Mouse (Mus musculus) forebrain, embryonic 12.5 days (tissue): Measurements from ENCODE around the gene Nlrp9b. TPM values are rescaled to one million over a fixed set of nuclear protein-coding genes. Genes with fewer than 3 reads are reported as not detected.
"Not testable (repeated sequence)": the region's sequence is repeated elsewhere in the genome, so short reads cannot be mapped to it uniquely, and the experiment has no call there.

Experiments
- ATAC-seq: fragments of 200-750 bp; cut with Nextera tagmentation; 2 replicates; pipeline ENCODE4 v1.8.0; 2017; ENCODE audit warnings: moderate TSS enrichment; ENCODE audit not compliant: low FRiP score
- H3K27ac ChIP-seq: fragments of 300-500 bp; sonication (generic); 2 replicates; pipeline ENCODE4 v1.5.1; 2016; ENCODE audit warnings: mild to moderate bottlenecking
- H3K27me3 ChIP-seq: fragments of 300-500 bp; sonication (generic); 2 replicates; pipeline ENCODE4 v1.6.1; 2016; ENCODE audit warnings: mild to moderate bottlenecking
- H3K36me3 ChIP-seq: fragments of 300-500 bp; sonication (generic); replicated peaks from 2 replicates; pipeline ENCODE4 v1.6.1; 2016; ENCODE audit warnings: mild to moderate bottlenecking
- H3K4me1 ChIP-seq: fragments of 300-500 bp; sonication (generic); 2 replicates; pipeline ENCODE4 v1.6.1; 2016
- H3K4me2 ChIP-seq: fragments of 300-500 bp; sonication (generic); 2 replicates; pipeline ENCODE4 v1.6.1; 2016; ENCODE audit warnings: mild to moderate bottlenecking, moderate library complexity
- H3K4me3 ChIP-seq: fragments of 300-500 bp; sonication (generic); replicated peaks from 2 replicates; pipeline ENCODE4 v1.5.1; 2016; ENCODE audit warnings: mild to moderate bottlenecking
- H3K9ac ChIP-seq: fragments of 300-500 bp; sonication (generic); 2 replicates; pipeline ENCODE4 v1.6.1; 2016; ENCODE audit warnings: mild to moderate bottlenecking
- H3K9me3 ChIP-seq: fragments of 300-500 bp; sonication (generic); 2 replicates; pipeline ENCODE4 v1.6.1; 2016
- WGBS: fragments of 180-500 bp; shearing (Covaris S2); methylation state at CpG from one replicate; pipeline ENCODE4 v1.1.7; 2016; 5-methylcytosine and 5-hydroxymethylcytosine counted together
- polyA plus RNA-seq: library from polyadenylated mRNA; unstranded; fragments of >200 nt; fragmentation: Nextera tagmentation; extraction: Ambion mirVana; gene quantifications from 2 replicates; pipeline ENCODE4 v1.2.1, GENCODE M21; 2016

The Nlrp9b gene
- not detected in 2 replicates for polyA plus RNA-seq

- H3K9ac ChIP-seq, H3K4me3 ChIP-seq, H3K27me3 ChIP-seq, H3K36me3 ChIP-seq, H3K4me1 ChIP-seq, ATAC-seq, H3K4me2 ChIP-seq, H3K27ac ChIP-seq: not testable (repeated sequence)
- peaks cover 11% of the 10 kb centered on the region for H3K9me3 ChIP-seq
- 67% methylated on average over 7 of the region's 8 CpGs for WGBS
These were observed at the start of gene Nlrp9b for GRCm38 (mm10) chr7:19991165-19991564. Gene Nlrp9b, plus strand, starts transcription at chr7:19991465.

- WGBS = 92% methylated on average over 8 of the region's 8 CpGs
- H3K27ac ChIP-seq = no peak overlapping the region
These were observed 46.6 kb upstream of the Nlrp9b start for GRCm38 (mm10) chr7:19944709-19945108.

GRCm38 (mm10) chr7:19945201-19945600 lies 46.1 kb upstream of the Nlrp9b start:
- Histone ChIP-seq H3K9me3 (no peaks in the 10 kb centered on the region; the same call in 1 of the 2 replicates), H3K27me3 (no peaks in the 10 kb centered on the region), H3K4me3 (no peak overlapping the region), H3K36me3 (no peaks in the 10 kb centered on the region), H3K27ac (no peak overlapping the region), H3K4me1 (no peaks in the 10 kb centered on the region), H3K9ac (no peak overlapping the region), H3K4me2 (no peak overlapping the region)
- WGBS = 85% methylated on average over 5 of the region's 5 CpGs
- no peak for ATAC-seq

More at GRCm38 (mm10) chr7:19944709-19945108, 46.6 kb upstream of the Nlrp9b start:
- Histone ChIP-seq H3K4me1 (no peaks in the 10 kb centered on the region), H3K36me3 (no peaks in the 10 kb centered on the region), H3K27me3 (no peaks in the 10 kb centered on the region), H3K4me2 (no peak overlapping the region), H3K9me3 (no peaks in the 10 kb centered on the region; the same call in 1 of the 2 replicates), H3K9ac (no peak overlapping the region), H3K4me3 (no peak overlapping the region)
- ATAC-seq = no peak

- H3K4me2 ChIP-seq = no peak overlapping the region
- no peaks in the 10 kb centered on the region for H3K36me3 ChIP-seq
- H3K4me1 ChIP-seq = no peaks in the 10 kb centered on the region
- ATAC-seq = no peak
- no peaks in the 10 kb centered on the region; the same call in 1 of the 2 replicates for H3K9me3 ChIP-seq
- no peak overlapping the region for H3K4me3 ChIP-seq
- no peak overlapping the region for H3K27ac ChIP-seq
- H3K27me3 ChIP-seq = no peaks in the 10 kb centered on the region
- WGBS = 88% methylated on average over 13 of the region's 13 CpGs
- H3K9ac ChIP-seq = no peak overlapping the region
These were observed 45.3 kb upstream of the Nlrp9b start for GRCm38 (mm10) chr7:19945821-19946515.

- 83% methylated on average over 12 of the region's 12 CpGs for WGBS
- H3K4me2 ChIP-seq = no peak overlapping the region
These were observed 42.3 kb upstream of the Nlrp9b start for GRCm38 (mm10) chr7:19948956-19949355.

GRCm38 (mm10) chr7:19949996-19950395 lies 41.3 kb upstream of the Nlrp9b start:
- no peaks in the 10 kb centered on the region for H3K9me3 ChIP-seq
- no peaks in the 10 kb centered on the region for H3K36me3 ChIP-seq
- no peak overlapping the region for H3K4me3 ChIP-seq
- no peaks in the 10 kb centered on the region; the same call in 1 of the 2 replicates for H3K4me1 ChIP-seq
- no peak overlapping the region for H3K9ac ChIP-seq
- no peak overlapping the region for H3K4me2 ChIP-seq
- no peak overlapping the region for H3K27ac ChIP-seq
- WGBS = 61% methylated on average over 10 of the region's 10 CpGs
- ATAC-seq = no peak
- H3K27me3 ChIP-seq = no peaks in the 10 kb centered on the region

More at GRCm38 (mm10) chr7:19948956-19949355, 42.3 kb upstream of the Nlrp9b start:
- ATAC-seq = no peak
- Histone ChIP-seq H3K36me3 (no peaks in the 10 kb centered on the region), H3K9ac (no peak overlapping the region), H3K27me3 (no peaks in the 10 kb centered on the region), H3K4me1 (no peaks in the 10 kb centered on the region; the same call in 1 of the 2 replicates), H3K4me3 (no peak overlapping the region), H3K27ac (no peak overlapping the region), H3K9me3 (no peaks in the 10 kb centered on the region; the same call in 1 of the 2 replicates)

GRCm38 (mm10) chr7:19950589-19950988 lies 40.7 kb upstream of the Nlrp9b start, which contains the start of gene Igsf23:
Gene Igsf23, minus strand, starts transcription at chr7:19950756.
- no peak within 1 kb of the TSS for H3K9ac ChIP-seq
- no peaks in the 10 kb centered on the region; the same call in 1 of the 2 replicates for H3K4me1 ChIP-seq
- no peak within 1 kb of the TSS for H3K4me2 ChIP-seq
- H3K36me3 ChIP-seq = no peaks in the 10 kb centered on the region
- no peaks in the 10 kb centered on the region for H3K9me3 ChIP-seq
- no peak within 1 kb of the TSS for H3K4me3 ChIP-seq
- 59% methylated on average over 9 of the region's 9 CpGs for WGBS
- no peak for ATAC-seq
- no peak within 1 kb of the TSS for H3K27ac ChIP-seq
- H3K27me3 ChIP-seq = no peaks in the 10 kb centered on the region

- H3K9ac ChIP-seq = no peak overlapping the region
- ATAC-seq = no peak
- H3K4me2 ChIP-seq = no peak overlapping the region
- H3K9me3 ChIP-seq = no peaks in the 10 kb centered on the region
- H3K4me3 ChIP-seq = no peak overlapping the region
- no peak overlapping the region for H3K27ac ChIP-seq
- H3K27me3 ChIP-seq = no peaks in the 10 kb centered on the region
- no peaks in the 10 kb centered on the region; the same call in 1 of the 2 replicates for H3K4me1 ChIP-seq
- WGBS = 63% methylated on average over 10 of the region's 10 CpGs
- H3K36me3 ChIP-seq = no peaks in the 10 kb centered on the region
These were observed 38.8 kb upstream of the Nlrp9b start for GRCm38 (mm10) chr7:19952320-19952986.

- H3K36me3 ChIP-seq = no peaks in the 10 kb centered on the region
- H3K27me3 ChIP-seq = no peaks in the 10 kb centered on the region
- H3K9ac ChIP-seq = no peak overlapping the region
- H3K4me1 ChIP-seq = no peaks in the 10 kb centered on the region; the same call in 1 of the 2 replicates
- H3K4me2 ChIP-seq = no peak overlapping the region
- 52% methylated on average over 9 of the region's 9 CpGs for WGBS
- no peak overlapping the region for H3K27ac ChIP-seq
- H3K9me3 ChIP-seq = no peaks in the 10 kb centered on the region
- H3K4me3 ChIP-seq = no peak overlapping the region
- ATAC-seq = no peak
These were observed 38.2 kb upstream of the Nlrp9b start for GRCm38 (mm10) chr7:19953054-19953453.

GRCm38 (mm10) chr7:19955861-19956260 lies 35.4 kb upstream of the Nlrp9b start:
- no peak for ATAC-seq
- no peak overlapping the region for H3K9ac ChIP-seq
- H3K9me3 ChIP-seq = no peaks in the 10 kb centered on the region
- no peaks in the 10 kb centered on the region for H3K27me3 ChIP-seq
- no peak overlapping the region for H3K27ac ChIP-seq
- H3K4me3 ChIP-seq = no peak overlapping the region
- H3K4me1 ChIP-seq = no peaks in the 10 kb centered on the region; the same call in 1 of the 2 replicates
- WGBS = 77% methylated on average over 4 of the region's 4 CpGs
- no peak overlapping the region for H3K4me2 ChIP-seq
- H3K36me3 ChIP-seq = no peaks in the 10 kb centered on the region

- Histone ChIP-seq H3K27me3 (no peaks in the 10 kb centered on the region), H3K4me1 (no peaks in the 10 kb centered on the region; the same call in 1 of the 2 replicates), H3K9ac (no peak overlapping the region), H3K9me3 (no peaks in the 10 kb centered on the region), H3K4me2 (no peak overlapping the region), H3K36me3 (no peaks in the 10 kb centered on the region), H3K4me3 (no peak overlapping the region), H3K27ac (no peak overlapping the region)
- 0 out of 2 replicates have a peak, but pooled peaks have one; percentile 53 for ATAC-seq
- WGBS = 3% methylated on average over 7 of the region's 7 CpGs
These were observed 34.9 kb upstream of the Nlrp9b start for GRCm38 (mm10) chr7:19956341-19956781.

GRCm38 (mm10) chr7:19962423-19962822 lies 28.8 kb upstream of the Nlrp9b start:
- no peak overlapping the region for H3K4me2 ChIP-seq
- H3K27me3 ChIP-seq = no peaks in the 10 kb centered on the region
- ATAC-seq = no peak
- H3K4me1 ChIP-seq = no peaks in the 10 kb centered on the region
- H3K9ac ChIP-seq = no peak overlapping the region
- no peaks in the 10 kb centered on the region for H3K36me3 ChIP-seq
- WGBS = 70% methylated on average over 1 of the region's 1 CpGs
- H3K9me3 ChIP-seq = no peaks in the 10 kb centered on the region
- H3K4me3 ChIP-seq = no peak overlapping the region
- H3K27ac ChIP-seq = no peak overlapping the region
